Comparison of ENCODE assay signal across 8 mouse cellular contexts in the genomic region with DNA sequence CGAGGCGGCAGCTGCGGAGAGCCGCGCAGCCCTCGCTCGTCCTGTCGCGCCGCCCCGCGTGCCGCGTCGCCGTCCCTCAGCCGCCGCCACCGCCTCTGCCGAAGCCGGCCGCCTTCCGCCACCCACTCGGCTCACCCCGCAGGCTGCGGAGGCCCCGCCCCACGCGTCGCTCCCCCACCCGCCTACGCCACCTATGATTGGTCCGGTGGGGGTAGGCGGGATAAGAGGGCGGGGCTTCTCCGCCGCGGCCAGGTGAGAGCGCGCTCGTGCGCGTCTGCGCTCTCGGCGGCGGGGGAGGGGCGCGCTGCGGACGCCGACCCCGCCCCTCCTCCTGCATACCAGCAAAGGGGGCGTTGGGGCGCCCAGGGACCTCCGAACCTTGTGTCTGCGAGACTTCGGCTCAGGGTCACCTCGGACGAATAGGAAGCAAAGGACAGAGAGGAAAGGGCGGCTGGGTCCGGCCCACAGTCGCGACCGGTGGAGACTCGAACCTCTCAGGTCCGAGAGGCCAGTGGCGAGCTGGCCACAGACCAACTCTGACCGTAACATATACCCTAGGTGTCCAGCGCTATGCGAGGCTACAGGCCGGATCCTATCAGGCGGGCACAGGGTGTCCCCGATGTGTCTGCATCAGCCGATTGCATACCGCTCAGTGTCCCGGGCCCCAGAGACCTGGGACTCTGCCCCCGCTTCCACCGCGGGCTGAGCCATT. TPM values are rescaled to one million over a fixed set of nuclear protein-coding genes. Genes with fewer than 3 reads are reported as not detected.
DNase-seq lines count a peak whose midpoint lies in the region; ATAC-seq and TF ChIP-seq lines count a peak whose summit lies in the region.

TSS of gene Ppp1r13b (minus strand) at position 141 of the 712 bp plus-strand sequence.

- H3K4me1 ChIP-seq in lung, embryonic 14.5 days (ENCODE audit: insufficient read depth), result no peaks in the 10 kb centered on the region; the same call in none of the 2 replicates

- WGBS in lung, embryonic 14.5 days, result 1% methylated on average over 78 of the region's 80 CpGs

- peak; percentile 64 for ATAC-seq in frontal cortex, adult (ENCODE audit: low TSS enrichment)
- peak; percentile 86 to 92 for ATAC-seq in hematopoietic stem cell, adult 5-6 weeks (replicated peaks in 1 of 2; ENCODE audit: insufficient read depth in 1 of 2, low FRiP score in 2 of 2, low TSS enrichment in 1 of 2, low read depth in 1 of 2, poor library complexity in 2 of 2, severe bottlenecking in 2 of 2)
- ATAC-seq in lung, embryonic 14.5 days (ENCODE audit: insufficient read depth), result peak; percentile 96
- ATAC-seq in neutrophil, adult 5-6 weeks (ENCODE audit: extremely low read depth, insufficient number of reproducible peaks, low FRiP score, poor library complexity, severe bottlenecking), result peak; percentile 93

- no peaks in the 10 kb centered on the region for H3K27me3 ChIP-seq in lung, embryonic 14.5 days (ENCODE audit: insufficient read depth, low read length)

- peak within 1 kb of the TSS; percentile 82 for H3K4me3 ChIP-seq in lung, embryonic 14.5 days (ENCODE audit: low read depth, low read length)

- peak; percentile 87 for DNase-seq in MN1 (ENCODE audit: low spot score)
- DNase-seq in cerebellum, adult 8-10 months, result peak; percentile 95
- DNase-seq in layer of hippocampus, adult 8-10 months (ENCODE audit: low spot score in 2 of 2), result peak; percentile 76 to 84
- DNase-seq in lung, embryonic 14.5 days, result peak; percentile 95
- peak; percentile 94 for DNase-seq in testis, postnatal 14 days (ENCODE audit: low spot score)

- no peaks in the 10 kb centered on the region for H3K9me3 ChIP-seq in lung, embryonic 14.5 days (ENCODE audit: low read depth, low read length)

- H3K9ac ChIP-seq in lung, embryonic 14.5 days, result peak within 1 kb of the TSS; percentile 84

- peak within 1 kb of the TSS; percentile 92 for H3K4me2 ChIP-seq in lung, embryonic 14.5 days

- H3K27ac ChIP-seq in lung, embryonic 14.5 days (ENCODE audit: low read depth), result peak within 1 kb of the TSS; percentile 86

- no peaks in the 10 kb centered on the region for H3K36me3 ChIP-seq in lung, embryonic 14.5 days (ENCODE audit: insufficient read depth)

- TF ChIP-seq CTCF in lung, embryonic 14.5 days (IDR thresholded peaks at IDR 0.05; ENCODE audit: low read depth), result 0 out of 2 replicates have a peak, but pooled peaks have one; percentile 1

RNA-seq across cellular contexts. Expression of gene Ppp1r13b, which starts in this region (rescaled TPM):
- total RNA-seq in hematopoietic stem cell, adult 5-6 weeks (2017), result 25.8 and 34.7 TPM in 2 replicates
- total RNA-seq in layer of hippocampus, adult 8-10 months (2022), result 10 to 100 TPM; 72.0 to 91.8 (median 79.2) TPM
- polyA plus RNA-seq in lung, embryonic 14.5 days (2014; fragmentation: Nextera tagmentation; extraction: Ambion mirVana), result 28.9 and 29.0 TPM in 2 replicates
- total RNA-seq in neutrophil, adult 5-6 weeks (2017), result 26.1 and 28.2 TPM in 2 replicates

Comparison
In these comparisons a context has a peak if more than half of its experiments do, and no peak if none do; other contexts are left out.
1. Peak in every context shown above with its lines: DNase-seq, ATAC-seq, H3K4me3 ChIP-seq and H3K27ac ChIP-seq.